Mouse (Mus musculus) adrenal gland, postnatal 10 days (tissue): Measurements from ENCODE around the gene Krt88. TPM values are rescaled to one million over a fixed set of nuclear protein-coding genes. Genes with fewer than 3 reads are reported as not detected.

Source experiments
- DNase-seq: peaks from one replicate; pipeline ENCODE4 v3.0.0; 2021; ENCODE audit warnings: mixed read lengths
- total RNA-seq, 2 experiments: library from RNA; stranded (reverse); gene quantifications; 2 replicates each; pipeline ENCODE4 v1.2.3; 2021

Krt88 gene
- total RNA-seq, 2 experiments from 2014 or later: not detected

GRCm38 (mm10) chr15:101479007-101479665 is 31.6 kb downstream of the Krt88 start:
- peak; percentile 61 for DNase-seq

- DNase-seq: no peak
Observed at GRCm38 (mm10) chr15:101479666-101480060, 32.1 kb downstream of the Krt88 start.

GRCm38 (mm10) chr15:101482056-101482455 is 34.5 kb downstream of the Krt88 start:
- no peak for DNase-seq

GRCm38 (mm10) chr15:101483646-101484045 is 36.1 kb downstream of the Krt88 start:
- no peak for DNase-seq

- DNase-seq: no peak
Observed at GRCm38 (mm10) chr15:101484939-101485338, 37.4 kb downstream of the Krt88 start.

DNA sequence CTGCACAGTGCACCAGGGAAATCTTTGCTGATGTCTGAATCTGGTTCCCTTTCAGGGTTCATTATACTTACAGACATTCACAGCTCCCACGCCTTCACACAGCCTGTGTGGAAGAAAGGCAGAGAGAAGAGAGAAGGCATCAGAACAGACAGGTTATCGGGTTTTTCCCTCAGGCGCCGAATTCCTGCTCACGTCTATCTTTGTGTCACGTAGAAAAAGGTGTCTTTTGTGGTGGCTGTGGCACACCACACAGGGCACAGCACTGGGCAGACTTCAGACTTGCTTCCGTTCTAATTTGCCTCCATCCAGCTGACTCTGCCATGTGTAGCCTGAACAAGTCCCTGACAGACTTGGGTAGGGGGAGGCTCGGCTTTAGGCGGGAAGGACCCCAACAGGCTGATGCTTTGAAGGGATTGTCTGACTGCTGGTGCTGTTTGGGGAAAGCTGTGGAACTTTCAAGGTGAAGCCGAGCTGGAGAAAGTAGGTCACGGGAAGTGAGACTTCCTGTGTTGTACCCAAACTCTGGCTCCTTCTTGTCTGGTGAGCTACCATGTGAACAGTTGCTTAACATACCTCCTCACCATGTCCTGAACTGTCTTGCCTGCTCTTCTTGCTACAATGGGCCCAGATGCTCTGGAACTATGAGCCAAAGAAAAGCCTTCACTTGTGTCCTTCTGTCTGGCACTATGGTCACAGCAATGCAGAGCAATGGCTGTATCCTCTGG is 38.5 kb downstream of the Krt88 start:
- no peak for DNase-seq

- DNase-seq: no peak
Observed at GRCm38 (mm10) chr15:101491431-101491830, 43.9 kb downstream of the Krt88 start, which contains the start of gene Krt83. Gene Krt83 (minus strand): TSS chr15:101491512.

DNA sequence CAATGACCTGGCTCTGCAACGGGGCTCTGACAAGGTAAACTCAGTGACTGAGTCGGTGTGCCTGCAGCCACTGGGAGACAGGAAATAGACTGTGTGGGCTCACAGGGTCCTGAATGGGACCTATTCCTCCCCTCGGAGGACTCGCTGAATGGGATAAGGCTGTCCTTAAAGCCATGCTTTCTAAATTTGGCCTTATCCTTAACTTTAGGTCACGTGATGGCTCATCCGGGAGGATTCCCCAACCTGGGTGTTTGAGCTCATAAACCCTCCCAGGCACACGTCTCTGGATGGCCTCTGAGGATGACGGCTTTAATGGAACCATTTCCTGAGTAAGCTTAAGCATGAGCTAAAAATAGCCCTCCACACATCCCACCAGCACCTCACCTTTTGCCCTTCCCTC is 45.2 kb downstream of the Krt88 start:
- DNase-seq: no peak

DNA sequence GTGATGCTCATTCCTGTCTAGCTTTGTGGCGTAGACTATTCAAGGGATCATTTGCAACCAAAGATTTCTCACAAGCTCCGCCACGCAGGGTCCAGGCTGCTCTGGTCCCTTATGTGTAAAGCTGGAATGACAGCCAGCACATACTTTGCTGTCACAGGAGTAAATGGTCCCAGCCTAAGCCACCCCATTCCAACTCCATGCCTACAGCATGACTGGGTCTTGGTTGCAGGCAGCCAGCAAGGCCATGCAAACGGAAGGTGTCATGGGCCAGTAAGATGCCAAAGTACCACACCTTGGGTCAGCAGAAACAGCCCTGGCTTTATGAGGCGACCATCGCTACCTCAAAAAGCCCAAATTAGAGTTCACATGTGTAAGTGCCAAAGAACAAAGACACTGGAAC is 46.2 kb downstream of the Krt88 start:
- DNase-seq: no peak

DNA sequence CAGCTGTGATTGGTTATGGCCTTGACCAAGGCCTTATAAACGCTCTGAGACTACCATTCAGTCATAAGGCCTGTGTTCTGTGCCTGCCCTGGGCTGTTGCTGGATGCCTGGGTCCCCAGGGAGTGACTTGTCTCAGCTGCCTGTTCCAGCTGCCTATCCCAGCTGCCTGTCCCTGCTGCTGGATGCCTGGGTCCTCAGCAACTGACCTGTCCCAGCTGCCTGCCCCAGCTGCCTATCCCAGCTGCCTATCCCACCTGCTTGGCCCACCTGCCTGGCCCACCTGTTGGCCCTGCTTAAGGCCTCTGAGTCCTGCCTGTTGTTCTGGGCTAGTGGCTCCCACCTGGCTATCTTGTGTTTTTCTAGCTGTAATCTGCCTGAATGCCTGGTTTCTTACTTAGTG is 46.7 kb downstream of the Krt88 start:
- DNase-seq: no peak

- DNase-seq: no peak
Observed at GRCm38 (mm10) chr15:101495266-101495665, 47.7 kb downstream of the Krt88 start.

GRCm38 (mm10) chr15:101497181-101497580 is 49.6 kb downstream of the Krt88 start:
- peak; percentile 77 for DNase-seq

Other genes with a start within 250 kb of the Krt88 start
- gene Grasp, start 223.6 kb upstream of the Krt88 start, total RNA-seq: 10 to 100 TPM; 16.4 to 24.0 TPM
- gene Nr4a1, start 193.5 kb upstream of the Krt88 start, total RNA-seq: 100 to 1,000 TPM in 1 of 2 experiments, 10 to 100 TPM in 1; 95.8 to 589 TPM
- 100 to 1,000 TPM in 1 of 2 experiments, 10 to 100 TPM in 1; 36.6 to 103 TPM for gene Atg101, start 163.5 kb upstream of the Krt88 start, total RNA-seq
- 1 to 10 TPM; 1.0 to 2.4 TPM for gene 6030408B16Rik, start 154.5 kb upstream of the Krt88 start, total RNA-seq
- gene Krt80, start 77.6 kb upstream of the Krt88 start, total RNA-seq: under 1 TPM; 0.75 to 0.76 TPM
- gene Krt7, start 36.7 kb upstream of the Krt88 start, total RNA-seq: 1 to 10 TPM; 3.5 to 4.2 TPM
- not detected for gene Krt87, start 8.9 kb upstream of the Krt88 start, total RNA-seq
- not detected for gene Krt81, start 16.0 kb downstream of the Krt88 start, total RNA-seq
- not detected for gene Krt86, start 25.7 kb downstream of the Krt88 start, total RNA-seq
- gene Krt83, start 43.8 kb downstream of the Krt88 start, total RNA-seq: not detected
- gene Gm49425, start 69.5 kb downstream of the Krt88 start, total RNA-seq: not detected
- gene Krt84, start 85.1 kb downstream of the Krt88 start, total RNA-seq: not detected
- not detected for gene Krt82, start 102.9 kb downstream of the Krt88 start, total RNA-seq
- under 1 TPM in 1 of 2 experiments, not detected in 1; 0.18 TPM for gene Krt90, start 115.2 kb downstream of the Krt88 start, total RNA-seq
- not detected for gene Krt75, start 126.2 kb downstream of the Krt88 start, total RNA-seq
- not detected for gene Gm5414, start 180.4 kb downstream of the Krt88 start, total RNA-seq
- gene Gm5478, start 199.6 kb downstream of the Krt88 start, total RNA-seq: not detected
- not detected for gene Krt6b, start 232.5 kb downstream of the Krt88 start, total RNA-seq
- gene Krt6a, start 246.6 kb downstream of the Krt88 start, total RNA-seq: not detected